Mouse (Mus musculus) gastrocnemius, adult 18-20 months (tissue): ENCODE measurements around the gene Esrrg. TPM values are rescaled to one million over a fixed set of nuclear protein-coding genes. Genes with fewer than 3 reads are reported as not detected.

Experiments
- DNase-seq: peaks from one replicate; pipeline ENCODE4 v3.0.0; 2021; ENCODE audit warnings: low spot score
- total RNA-seq, 2 experiments: library from RNA; stranded (reverse); gene quantifications; 2 replicates each; pipeline ENCODE4 v1.2.3; 2021

Gene Esrrg
- total RNA-seq, 2 experiments from 2014 or later = 19.7 to 34.8 TPM

- DNase-seq = no peak
These were observed 372.4 kb downstream of the Esrrg start for GRCm38 (mm10) chr1:187981028-187981427.

DNA sequence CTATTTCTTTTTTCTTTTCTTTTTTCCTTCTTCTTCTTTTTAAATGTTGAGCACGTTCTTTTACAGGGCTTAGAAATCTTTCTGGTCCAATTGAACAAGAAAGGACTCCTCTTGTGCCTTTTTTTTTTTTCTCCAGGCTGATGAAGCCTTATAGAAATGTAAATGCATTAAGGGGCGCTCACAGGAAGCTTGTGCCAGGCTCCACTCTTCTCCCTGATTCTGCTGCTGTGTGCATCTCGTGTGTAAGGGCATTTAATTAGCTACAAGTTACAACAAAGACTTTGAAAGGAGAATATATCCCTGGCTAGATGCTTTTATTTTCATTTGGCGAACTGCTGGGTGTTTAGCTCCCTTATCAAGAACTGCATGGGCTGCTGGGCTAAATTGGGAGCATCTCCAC, 374.6 kb downstream of the Esrrg start:
- DNase-seq = no peak

DNA sequence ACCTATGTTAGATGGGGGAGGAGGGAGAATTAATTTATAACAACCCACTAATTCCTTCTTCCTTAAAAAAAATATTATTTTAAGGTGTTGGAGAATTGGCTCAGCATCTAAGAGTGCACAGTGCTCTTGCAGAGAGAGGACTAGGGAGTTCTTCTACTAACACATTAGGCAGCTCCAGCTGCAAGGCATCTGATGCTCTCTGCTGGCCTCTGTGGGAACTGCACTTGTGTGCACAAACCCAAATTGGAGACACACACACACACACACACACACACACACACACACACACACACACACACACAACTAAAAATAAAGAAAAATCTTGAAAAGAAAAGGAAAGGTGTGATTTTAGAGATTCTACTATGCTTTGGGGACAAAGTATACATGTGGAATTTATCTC, 381.6 kb downstream of the Esrrg start:
- DNase-seq = no peak

DNA sequence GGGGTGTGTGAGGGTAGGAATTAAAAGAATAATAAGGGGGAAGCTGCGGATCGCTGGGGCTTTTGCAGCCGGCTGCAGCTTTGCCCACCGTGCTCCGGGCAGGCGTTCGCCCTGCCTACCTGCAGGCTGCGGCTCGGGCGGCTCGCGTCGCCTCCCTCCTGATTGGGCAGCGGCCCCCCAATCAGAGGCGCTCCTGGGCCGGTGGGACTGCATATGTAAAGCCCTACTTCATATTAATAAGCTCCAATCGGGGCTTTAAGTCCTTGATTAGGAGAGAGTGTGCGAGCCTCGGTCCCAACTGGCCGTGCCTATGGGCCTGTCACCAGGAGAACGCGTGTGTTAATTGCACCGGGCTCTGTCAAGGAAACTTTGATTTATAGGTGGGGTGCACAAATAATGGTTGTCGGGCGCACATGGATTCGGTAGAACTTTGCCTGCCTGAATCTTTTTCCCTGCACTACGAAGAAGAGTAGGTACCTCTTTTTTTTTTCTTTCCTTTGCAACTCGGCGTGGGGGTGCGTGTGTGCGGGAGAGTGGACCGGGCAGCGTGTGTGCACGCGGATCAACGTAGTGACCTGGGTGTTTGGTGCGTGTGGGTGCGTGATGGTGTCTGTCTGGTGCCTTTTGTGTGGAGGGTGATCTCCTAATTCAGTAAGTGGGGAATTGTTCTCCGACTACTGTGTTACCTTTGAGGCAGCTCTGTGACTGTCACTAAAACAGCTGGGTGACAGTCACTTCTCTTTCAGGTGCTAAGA, 389.2 kb downstream of the Esrrg start:
- peak; percentile 38 for DNase-seq

DNA sequence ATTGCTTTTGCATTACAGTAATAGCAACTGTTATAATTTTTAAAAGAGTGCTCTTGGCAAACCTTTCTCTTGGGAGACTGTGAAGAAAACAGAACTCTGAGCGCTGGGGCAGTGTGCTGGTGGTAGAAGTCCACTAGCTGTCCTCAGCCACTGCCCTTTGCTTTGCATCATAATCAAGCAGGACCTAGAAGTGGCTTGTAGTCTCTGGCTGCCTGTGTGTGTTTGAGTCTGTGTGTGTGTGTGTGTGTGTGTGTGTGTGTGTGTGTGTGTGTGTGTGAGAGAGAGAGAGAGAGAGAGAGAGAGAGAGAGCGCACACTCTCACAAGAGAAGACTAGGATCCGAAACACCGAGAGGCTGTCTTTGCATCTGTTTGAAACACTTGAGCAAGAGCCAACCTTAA, 390.5 kb downstream of the Esrrg start:
- DNase-seq = no peak

DNA sequence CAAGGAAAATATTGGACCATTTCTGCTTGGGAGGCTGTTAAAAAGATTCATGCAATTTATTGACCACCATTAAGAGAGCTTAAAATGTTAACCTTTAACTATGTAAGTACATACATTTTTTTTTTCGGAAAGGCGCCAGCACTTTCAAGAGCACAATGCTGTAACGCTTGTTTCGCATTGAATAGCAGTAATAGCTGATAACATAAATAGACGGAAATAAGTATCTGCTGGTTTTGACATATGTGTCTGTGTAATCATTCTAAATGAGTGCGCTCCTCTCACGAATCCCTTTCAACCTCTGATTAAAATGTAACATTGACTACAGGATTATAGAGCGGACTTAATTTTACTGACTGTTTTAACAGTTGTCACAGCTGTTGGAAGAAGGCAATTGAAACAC, 391.6 kb downstream of the Esrrg start:
- DNase-seq = no peak

DNA sequence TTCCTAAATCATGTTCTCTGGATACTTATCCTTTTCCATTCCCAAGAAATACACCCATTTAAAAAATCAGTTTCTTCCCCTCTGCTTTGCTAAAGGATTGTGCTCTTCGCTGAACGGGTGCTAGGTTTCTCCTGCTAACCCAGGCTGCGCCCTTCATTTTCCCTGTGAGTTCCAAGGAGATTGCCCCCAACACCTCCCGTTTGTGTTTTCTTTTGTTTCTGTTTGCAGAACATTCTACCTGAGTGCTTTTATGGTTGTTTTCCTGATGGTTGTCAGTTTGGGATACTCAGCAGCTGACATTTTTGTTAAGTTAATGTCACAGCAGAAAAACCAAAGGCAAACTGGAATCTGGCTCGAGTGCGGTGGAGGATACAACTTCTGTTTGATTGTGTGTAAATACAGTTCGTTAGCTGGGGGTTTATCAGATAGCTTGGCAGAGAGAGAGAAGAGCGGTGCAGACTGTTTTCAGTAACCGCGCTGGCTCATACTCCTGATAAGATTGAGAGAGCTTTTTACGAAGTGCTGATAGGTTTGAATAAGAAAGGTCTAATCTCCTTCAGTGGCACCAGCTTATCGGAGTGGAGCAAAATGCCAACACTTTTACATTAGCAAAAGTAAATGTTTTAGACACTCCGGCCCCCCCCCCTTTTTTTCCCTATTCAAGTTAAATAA, 398.4 kb downstream of the Esrrg start:
- no peak for DNase-seq

GRCm38 (mm10) chr1:188008476-188008875, 399.9 kb downstream of the Esrrg start:
- DNase-seq = no peak

- DNase-seq = no peak
These were observed 401.3 kb downstream of the Esrrg start for GRCm38 (mm10) chr1:188009868-188010267.

DNA sequence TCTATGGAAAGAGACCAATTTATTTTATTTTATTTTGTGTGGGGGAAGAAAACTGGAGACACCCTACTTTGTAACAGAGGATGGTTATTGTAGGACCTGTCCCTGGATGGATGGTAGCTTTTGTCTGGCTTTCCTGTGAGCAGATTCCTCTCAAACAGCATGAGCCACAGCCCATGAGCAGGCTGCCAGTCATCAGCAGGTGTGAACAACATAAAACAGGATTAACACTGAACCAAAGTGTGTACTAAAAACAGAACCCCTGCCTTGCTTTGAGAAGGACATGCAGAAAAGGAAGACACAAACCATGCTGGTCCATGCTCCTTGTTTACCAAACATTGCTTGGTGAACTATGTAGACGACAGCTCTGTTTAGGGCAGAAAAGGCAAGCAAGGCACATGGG, 402.3 kb downstream of the Esrrg start:
- DNase-seq = no peak

- DNase-seq = no peak
These were observed 405.8 kb downstream of the Esrrg start for GRCm38 (mm10) chr1:188014411-188014810.

DNA sequence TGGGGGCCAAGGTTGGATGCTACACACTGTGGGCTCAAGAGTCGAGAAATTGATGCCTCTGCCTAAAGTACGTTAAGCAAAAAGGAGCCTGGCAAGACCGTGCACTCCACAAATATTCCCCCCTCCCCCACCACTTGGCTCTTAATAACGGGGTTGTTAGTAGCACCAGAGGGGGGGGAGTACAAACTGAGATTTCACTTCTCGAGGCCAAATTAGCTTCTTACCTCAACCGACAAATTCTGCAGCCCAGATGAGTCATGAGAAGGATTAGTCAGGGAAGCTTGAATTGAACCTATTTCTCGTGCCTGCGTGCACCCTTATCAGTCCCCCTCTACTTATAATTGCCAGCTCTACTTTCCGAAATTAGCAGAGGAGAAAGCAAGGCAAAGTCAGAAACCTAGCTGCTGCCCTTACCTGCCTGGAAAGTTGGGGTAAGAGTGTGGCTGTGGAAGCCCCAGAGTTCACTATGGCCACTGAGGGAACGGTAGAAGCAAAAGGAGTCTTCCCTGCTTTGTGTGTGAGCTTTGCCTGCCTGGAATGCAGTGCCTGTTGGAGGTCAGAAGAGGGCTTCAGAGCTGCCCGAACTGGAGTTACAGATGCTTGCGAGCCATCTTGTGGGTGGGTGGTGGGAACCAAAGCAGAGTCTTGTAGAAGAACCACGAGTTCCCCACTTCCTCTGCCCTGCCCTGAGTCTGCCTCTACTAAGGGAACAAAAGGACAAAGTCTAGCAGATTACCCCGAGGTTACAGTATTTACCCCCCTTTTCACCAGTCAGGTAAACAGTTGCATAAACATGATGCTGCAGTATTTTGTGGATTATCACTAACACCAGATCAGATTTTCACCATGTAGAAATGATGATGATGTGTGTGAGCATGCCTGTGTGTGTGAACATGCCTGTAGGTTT, 409.6 kb downstream of the Esrrg start:
- DNase-seq = no peak

DNA sequence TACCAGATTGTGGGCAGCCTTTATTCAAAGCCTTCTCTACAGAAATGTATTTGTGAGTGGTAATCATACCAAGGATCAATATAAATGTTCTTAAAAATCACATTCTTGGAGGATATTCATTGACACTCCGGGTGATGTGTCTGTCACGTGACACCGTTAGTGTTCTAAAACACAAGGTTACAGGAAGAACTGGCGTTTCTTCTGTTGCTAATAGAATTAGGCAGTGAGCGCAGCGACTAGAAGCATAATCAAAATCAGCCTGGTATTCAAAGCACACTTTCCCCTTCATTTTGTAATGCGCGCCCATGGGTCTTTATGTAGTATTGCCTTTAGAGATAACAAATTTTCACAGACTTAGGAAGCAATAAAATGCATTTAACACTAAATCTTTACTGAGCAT, 420.6 kb downstream of the Esrrg start:
- DNase-seq = no peak

DNA sequence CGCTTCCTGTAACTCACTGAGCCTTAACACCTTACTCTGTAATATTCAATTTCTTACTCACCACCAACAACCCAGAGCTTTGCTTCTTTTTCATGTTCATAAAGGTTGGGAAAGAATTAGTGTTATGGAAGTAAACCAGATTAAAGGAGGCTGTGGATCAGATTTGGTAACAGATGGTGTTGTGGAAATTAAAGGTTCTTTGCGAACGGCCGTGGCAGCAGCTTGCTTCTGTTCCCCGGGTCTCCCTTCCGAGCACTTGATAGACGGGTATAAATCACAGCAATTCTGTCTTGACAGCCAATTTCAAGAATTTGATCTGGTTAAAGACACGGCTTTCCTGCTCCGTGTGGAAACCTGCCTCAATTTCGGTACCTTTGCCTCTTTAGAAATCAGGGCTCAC, 421.5 kb downstream of the Esrrg start:
- no peak for DNase-seq

DNA sequence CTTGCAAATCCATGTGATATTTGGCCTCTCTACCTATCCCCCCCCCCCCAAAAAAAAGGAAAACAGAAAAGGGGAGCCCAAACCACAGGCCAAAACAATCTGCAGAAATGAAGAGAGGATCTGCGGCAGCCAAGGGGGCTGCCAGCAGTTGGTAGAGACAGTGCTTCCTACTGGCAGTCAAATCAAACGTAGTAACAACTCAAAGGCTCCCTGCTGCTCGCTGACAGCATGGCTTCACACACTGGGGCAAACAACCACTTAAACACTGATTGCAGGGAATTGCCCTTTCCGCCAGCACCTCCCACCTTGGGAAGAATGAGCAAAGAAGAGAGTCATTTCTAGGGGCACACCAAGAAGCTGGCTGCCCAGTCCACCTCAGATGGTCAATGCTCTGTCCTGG, 422.7 kb downstream of the Esrrg start:
- no peak for DNase-seq

- DNase-seq = no peak
These were observed 427.4 kb downstream of the Esrrg start for GRCm38 (mm10) chr1:188035957-188036356.

- no peak for DNase-seq
These were observed 438.1 kb downstream of the Esrrg start for GRCm38 (mm10) chr1:188046691-188047121.

GRCm38 (mm10) chr1:188047148-188047547, 438.6 kb downstream of the Esrrg start:
- no peak for DNase-seq

DNA sequence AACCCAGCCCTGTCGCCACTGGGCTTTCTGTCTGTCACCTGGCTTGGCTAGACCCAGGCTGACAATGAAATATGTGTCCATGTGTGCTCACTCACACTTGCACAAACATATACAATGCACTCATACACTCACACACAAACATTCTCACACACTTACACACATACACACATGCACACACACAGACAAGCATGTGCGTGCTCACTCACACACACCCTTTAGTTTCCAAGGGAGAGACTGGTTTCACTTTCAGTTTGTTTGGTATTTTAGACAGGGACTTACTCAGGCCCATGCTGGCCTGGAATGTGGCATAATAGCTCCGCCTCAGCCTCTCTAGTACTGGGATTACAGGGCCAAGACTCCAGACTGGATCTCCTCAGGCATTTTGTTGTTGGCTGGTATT, 447.3 kb downstream of the Esrrg start:
- DNase-seq = no peak

DNA sequence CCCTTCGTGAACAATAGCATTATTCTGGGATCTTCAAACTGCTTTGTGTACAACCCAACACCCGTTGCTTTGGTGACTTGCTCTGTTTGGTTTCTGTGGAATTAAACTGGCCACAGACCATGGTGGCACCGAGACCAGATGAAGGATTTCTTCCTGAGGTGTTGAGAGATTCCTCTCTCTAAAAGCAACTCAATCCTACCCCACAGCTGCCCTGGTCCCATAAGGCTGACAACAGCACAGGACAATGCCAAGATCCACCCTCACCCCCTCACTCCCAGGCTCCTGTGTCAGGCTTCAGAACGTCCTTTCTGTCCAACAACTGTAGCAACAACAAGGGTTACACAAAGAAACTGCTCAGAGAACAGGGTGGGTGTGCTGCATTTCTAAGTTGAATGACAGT, 449.3 kb downstream of the Esrrg start:
- no peak for DNase-seq

- DNase-seq = no peak
These were observed 450.4 kb downstream of the Esrrg start for GRCm38 (mm10) chr1:188059006-188059405.

- no peak for DNase-seq
These were observed 451.9 kb downstream of the Esrrg start for GRCm38 (mm10) chr1:188060493-188060892.
